Mouse (Mus musculus) small intestine, adult 2 months (tissue): ENCODE data around the gene Gm49355.

Experiments used
- CTCF ChIP-seq: fragments of 200-500 bp; IDR thresholded peaks from 2 replicates; pipeline ENCODE4 v1.5.1; 2012; ENCODE audit warnings: low read depth, mild to moderate bottlenecking, control low read depth, inconsistent platforms, low read length, moderate library complexity, mixed read lengths; ENCODE audit not compliant: insufficient replicate concordance, insufficient read length; ENCODE audit errors: extremely low read depth
- POLR2A ChIP-seq: fragments of 200-500 bp; IDR thresholded peaks from 2 replicates; pipeline ENCODE4 v1.6.1; 2012; ENCODE audit warnings: low read depth, mild to moderate bottlenecking, control low read depth, inconsistent platforms, low read length, moderate library complexity

DNA sequence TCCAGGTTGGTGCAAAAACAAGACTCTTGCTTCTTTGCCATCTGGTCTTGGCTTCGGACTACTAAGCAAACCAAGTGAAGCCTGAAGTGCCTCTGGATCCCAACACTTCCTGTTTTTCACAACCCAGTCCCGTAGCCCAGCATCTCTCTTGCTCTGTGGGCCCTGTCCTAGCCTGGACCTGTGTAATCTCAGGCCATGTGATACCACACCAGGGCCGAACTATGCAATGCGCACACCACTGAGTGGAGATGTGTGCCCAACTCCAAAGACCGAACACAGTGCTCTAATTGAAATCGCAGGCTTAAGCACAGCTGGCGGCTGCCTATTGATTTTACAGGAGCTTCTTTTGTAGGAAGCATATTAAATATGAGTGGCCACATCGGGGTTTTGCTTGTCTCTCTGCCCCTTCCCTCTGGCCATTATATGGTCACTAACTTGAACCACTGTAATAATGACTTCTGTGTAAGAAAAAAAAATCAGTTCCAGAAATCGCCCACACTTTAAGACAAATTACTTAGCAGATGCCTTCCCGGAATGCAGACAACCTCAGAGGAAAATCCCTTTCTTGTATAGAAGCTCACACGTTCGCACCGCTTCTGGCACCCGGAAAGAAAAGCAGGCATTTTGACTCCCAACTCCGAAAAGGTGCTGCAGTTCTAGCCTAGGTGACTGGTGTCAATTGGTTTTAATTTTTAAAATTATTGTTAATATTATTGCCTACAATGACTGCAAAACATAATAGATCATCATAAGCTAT is 65.7 kb downstream of the Gm49355 start:
- TF ChIP-seq CTCF (no peak), POLR2A (no peak)
